Mouse (Mus musculus): ENCODE results near the gene Wdr11.

The Wdr11 gene

GRCm38 (mm10) chr7:129653791-129654271, 62.2 kb downstream of the Wdr11 start:
- DNase-seq (ENCODE audit: low spot score): peak; percentile 59

GRCm38 (mm10) chr7:129654923-129655322, 63.3 kb downstream of the Wdr11 start:
- DNase-seq (ENCODE audit: low spot score): no peak

GRCm38 (mm10) chr7:129655604-129656226, 64.1 kb downstream of the Wdr11 start:
- DNase-seq (ENCODE audit: low spot score): no peak

- no peak for DNase-seq (ENCODE audit: low spot score)
These were observed 66.2 kb downstream of the Wdr11 start for GRCm38 (mm10) chr7:129657867-129658266.

- no peak for DNase-seq (ENCODE audit: low spot score)
These were observed 68.1 kb downstream of the Wdr11 start for GRCm38 (mm10) chr7:129659755-129660154.

GRCm38 (mm10) chr7:129660546-129660945, 68.9 kb downstream of the Wdr11 start:
- DNase-seq (ENCODE audit: low spot score): no peak

GRCm38 (mm10) chr7:129662051-129662789, 70.6 kb downstream of the Wdr11 start:
- DNase-seq (ENCODE audit: low spot score): no peak

GRCm38 (mm10) chr7:129663781-129664505, 72.3 kb downstream of the Wdr11 start:
- no peak for DNase-seq (ENCODE audit: low spot score)

GRCm38 (mm10) chr7:129665411-129665810, 73.7 kb downstream of the Wdr11 start:
- no peak for DNase-seq (ENCODE audit: low spot score)

- no peak for DNase-seq (ENCODE audit: low spot score)
These were observed 74.3 kb downstream of the Wdr11 start for GRCm38 (mm10) chr7:129665921-129666320.

GRCm38 (mm10) chr7:129666526-129666925, 74.9 kb downstream of the Wdr11 start:
- no peak for DNase-seq (ENCODE audit: low spot score)

GRCm38 (mm10) chr7:129670280-129670679, 78.6 kb downstream of the Wdr11 start:
- DNase-seq (ENCODE audit: low spot score): no peak

- no peak for DNase-seq (ENCODE audit: low spot score)
These were observed 80.3 kb downstream of the Wdr11 start for GRCm38 (mm10) chr7:129671675-129672651.

GRCm38 (mm10) chr7:129673776-129674175, 82.1 kb downstream of the Wdr11 start:
- no peak for DNase-seq (ENCODE audit: low spot score)

GRCm38 (mm10) chr7:129674558-129674957, 82.9 kb downstream of the Wdr11 start:
- DNase-seq (ENCODE audit: low spot score): no peak

- DNase-seq (ENCODE audit: low spot score): no peak
These were observed 84.2 kb downstream of the Wdr11 start for GRCm38 (mm10) chr7:129675852-129676251.

GRCm38 (mm10) chr7:129677141-129677540, 85.5 kb downstream of the Wdr11 start:
- no peak for DNase-seq (ENCODE audit: low spot score)

GRCm38 (mm10) chr7:129678431-129678830, 86.8 kb downstream of the Wdr11 start:
- no peak for DNase-seq (ENCODE audit: low spot score)

GRCm38 (mm10) chr7:129678972-129679371, 87.3 kb downstream of the Wdr11 start:
- DNase-seq (ENCODE audit: low spot score): no peak

GRCm38 (mm10) chr7:129680534-129681210, 89.0 kb downstream of the Wdr11 start:
- no peak for DNase-seq (ENCODE audit: low spot score)

GRCm38 (mm10) chr7:129682525-129682924, 90.9 kb downstream of the Wdr11 start:
- no peak for DNase-seq (ENCODE audit: low spot score)

Data from urinary bladder, postnatal 10 days (tissue).